Mouse (Mus musculus): ENCODE results near the gene Gm21704.
"Not testable (repeated sequence)": the region's sequence is repeated elsewhere in the genome, so short reads cannot be mapped to it uniquely, and the experiment has no call there.

GRCm38 (mm10) chrY:3345229-3345628, 64.7 kb downstream of the Gm21704 start, which contains the start of gene Gm21693:
- TF ChIP-seq CTCF (conservative IDR thresholded peaks at IDR 0.05; ENCODE audit: low read length); NANOG (IDR thresholded peaks at IDR 0.05; ENCODE audit: borderline replicate concordance, low read length); POU5F1 (IDR thresholded peaks at IDR 0.05; ENCODE audit: borderline replicate concordance, low read length): not testable (repeated sequence)
